Mouse (Mus musculus) gastrocnemius, adult 18-20 months (tissue): ENCODE measurements around the gene Efna2. TPM values are rescaled to one million over a fixed set of nuclear protein-coding genes. Genes with fewer than 3 reads are reported as not detected.

Experiments
- DNase-seq: peaks from one replicate; pipeline ENCODE4 v3.0.0; 2021; ENCODE audit warnings: low spot score
- total RNA-seq, 2 experiments: library from RNA; stranded (reverse); gene quantifications; 2 replicates each; pipeline ENCODE4 v1.2.3; 2021

Efna2 gene
- total RNA-seq, 2 experiments from 2014 or later: 0.24 to 0.48 TPM

- DNase-seq: peak; percentile 97
These were observed 37.3 kb upstream of the Efna2 start for GRCm38 (mm10) chr10:80141786-80142529.

GRCm38 (mm10) chr10:80142530-80142925 is 36.8 kb upstream of the Efna2 start:
- DNase-seq: no peak

- DNase-seq: no peak
These were observed 35.6 kb upstream of the Efna2 start for GRCm38 (mm10) chr10:80143664-80144063.

GRCm38 (mm10) chr10:80144159-80144558 is 35.1 kb upstream of the Efna2 start:
- DNase-seq: no peak

- peak; percentile 78 for DNase-seq
These were observed 34.1 kb upstream of the Efna2 start for GRCm38 (mm10) chr10:80144864-80145838.

- DNase-seq: no peak
These were observed 33.4 kb upstream of the Efna2 start for GRCm38 (mm10) chr10:80145896-80146295.

GRCm38 (mm10) chr10:80146568-80147011 is 32.7 kb upstream of the Efna2 start:
- DNase-seq: no peak

- no peak for DNase-seq
These were observed 32.0 kb upstream of the Efna2 start for GRCm38 (mm10) chr10:80147146-80147718.

GRCm38 (mm10) chr10:80147719-80148601 is 31.3 kb upstream of the Efna2 start, which contains the start of gene Midn:
Midn (plus strand) TSS chr10:80148272.
- DNase-seq: peak; percentile 90

- DNase-seq: peak; percentile 93
These were observed 30.5 kb upstream of the Efna2 start for GRCm38 (mm10) chr10:80148610-80149290.

- peak; percentile 96 for DNase-seq
These were observed 29.7 kb upstream of the Efna2 start for GRCm38 (mm10) chr10:80149291-80150225.

GRCm38 (mm10) chr10:80150226-80151210 is 28.8 kb upstream of the Efna2 start:
- no peak for DNase-seq

GRCm38 (mm10) chr10:80151211-80152034 is 27.9 kb upstream of the Efna2 start:
- peak; percentile 55 for DNase-seq

- no peak for DNase-seq
These were observed 27.0 kb upstream of the Efna2 start for GRCm38 (mm10) chr10:80152071-80152872.

GRCm38 (mm10) chr10:80152873-80153260 is 26.4 kb upstream of the Efna2 start:
- no peak for DNase-seq

- no peak for DNase-seq
These were observed 25.6 kb upstream of the Efna2 start for GRCm38 (mm10) chr10:80153713-80154112.
